Mouse (Mus musculus) spleen, adult 2 months (tissue): ENCODE results near the gene Shb. TPM values are rescaled to one million over a fixed set of nuclear protein-coding genes. Genes with fewer than 3 reads are reported as not detected.

Experiments
- DNase-seq, 2 experiments: peaks; one replicate each; pipeline versions ENCODE4 v3.0.0 to v3.0.0-alpha.2; 2012 to 2021; ENCODE audit warnings: low spot score in 2 of 2, low read depth in 1 of 2
- H3K27ac ChIP-seq: fragments of 200-500 bp; 2 replicates; pipeline ENCODE4 v1.5.1; 2012; ENCODE audit warnings: low read length, inconsistent platforms; ENCODE audit not compliant: insufficient read depth
- H3K27me3 ChIP-seq: fragments of 200-500 bp; 2 replicates; pipeline ENCODE4 v1.6.1; 2012; ENCODE audit warnings: mild to moderate bottlenecking, moderate library complexity, low read length, inconsistent platforms; ENCODE audit not compliant: control insufficient read depth, insufficient read depth
- H3K36me3 ChIP-seq: fragments of 200-500 bp; 2 replicates; pipeline ENCODE4 v1.6.1; 2012; ENCODE audit warnings: mild to moderate bottlenecking, low read length, inconsistent platforms; ENCODE audit not compliant: control insufficient read depth, insufficient read depth
- H3K4me1 ChIP-seq: fragments of 200-500 bp; 2 replicates; pipeline ENCODE4 v1.6.1; 2011; ENCODE audit warnings: inconsistent platforms; ENCODE audit not compliant: control insufficient read depth, insufficient read depth, insufficient read length
- H3K4me3 ChIP-seq: fragments of 200-500 bp; 2 replicates; pipeline ENCODE4 v1.5.1; 2011; ENCODE audit warnings: mild to moderate bottlenecking, inconsistent platforms; ENCODE audit not compliant: insufficient read depth, insufficient read length; ENCODE audit errors: extremely low read depth
- CTCF ChIP-seq: fragments of 200-500 bp; IDR thresholded peaks from 2 replicates; pipeline ENCODE4 v1.5.1; 2011; ENCODE audit warnings: mild to moderate bottlenecking, inconsistent platforms; ENCODE audit not compliant: insufficient read depth, insufficient read length, insufficient replicate concordance; ENCODE audit errors: extremely low read depth
- POLR2A ChIP-seq: fragments of 200-500 bp; IDR thresholded peaks from 2 replicates; pipeline ENCODE4 v1.6.1; 2011; ENCODE audit warnings: low read depth, low read length, inconsistent platforms
- WGBS: fragments of 180-500 bp; shearing (Covaris S2); methylation state at CpG from one replicate; pipeline ENCODE4 v1.1.7; 2018; 5-methylcytosine and 5-hydroxymethylcytosine counted together
- polyA plus RNA-seq: library from polyadenylated mRNA; depleted of rRNA; stranded (reverse); fragments of >200 nt; gene quantifications from 2 replicates; pipeline ENCODE4 v1.2.3, GENCODE M21; 2012

Gene Shb
- polyA plus RNA-seq, 1 experiment: 8.6 TPM

GRCm38 (mm10) chr4:45527562-45528354 lies 4.5 kb downstream of the Shb start:
- peaks cover 13% of the 10 kb centered on the region for H3K27me3 ChIP-seq
- H3K36me3 ChIP-seq: no peaks in the 10 kb centered on the region
- DNase-seq: no peak
- H3K4me3 ChIP-seq: 0 out of 2 replicates have a peak overlapping the region, but pooled peaks have one; percentile 3
- no peak overlapping the region for H3K27ac ChIP-seq
- peaks cover 6% of the 10 kb centered on the region for H3K4me1 ChIP-seq
- WGBS: 95% methylated on average over 2 of the region's 2 CpGs
- no peak for TF ChIP-seq CTCF
- no peak for TF ChIP-seq POLR2A

GRCm38 (mm10) chr4:45526846-45527561 lies 5.3 kb downstream of the Shb start:
- Histone ChIP-seq H3K27me3 (peaks cover 13% of the 10 kb centered on the region), H3K4me1 (peaks cover 5% of the 10 kb centered on the region), H3K36me3 (no peaks in the 10 kb centered on the region), H3K27ac (no peak overlapping the region), H3K4me3 (no peak overlapping the region)
- DNase-seq: no peak
- 96% methylated on average over 2 of the region's 2 CpGs for WGBS
- no peak for TF ChIP-seq CTCF
- TF ChIP-seq POLR2A: no peak

- no peak for DNase-seq
- no peak for TF ChIP-seq CTCF
- TF ChIP-seq POLR2A: no peak
- WGBS: 94% methylated on average over 3 of the region's 3 CpGs
- Histone ChIP-seq H3K27me3 (peaks cover 13% of the 10 kb centered on the region), H3K4me3 (no peak overlapping the region), H3K4me1 (peaks cover 3% of the 10 kb centered on the region; the same call in 1 of the 2 replicates), H3K27ac (no peak overlapping the region), H3K36me3 (no peaks in the 10 kb centered on the region)
These were observed 6.1 kb downstream of the Shb start for GRCm38 (mm10) chr4:45526175-45526574.

GRCm38 (mm10) chr4:45525541-45525940 lies 6.7 kb downstream of the Shb start:
- TF ChIP-seq POLR2A (no peak), CTCF (no peak)
- DNase-seq: no peak
- 93% methylated on average over 3 of the region's 3 CpGs for WGBS
- H3K4me3 ChIP-seq: no peak overlapping the region
- H3K27ac ChIP-seq: no peak overlapping the region
- no peaks in the 10 kb centered on the region; the same call in 1 of the 2 replicates for H3K4me1 ChIP-seq
- H3K27me3 ChIP-seq: peaks cover 13% of the 10 kb centered on the region
- no peaks in the 10 kb centered on the region for H3K36me3 ChIP-seq

- H3K36me3 ChIP-seq: no peaks in the 10 kb centered on the region
- peaks cover 6% of the 10 kb centered on the region for H3K27me3 ChIP-seq
- WGBS: 67% methylated on average over 4 of the region's 4 CpGs
- no peak for TF ChIP-seq CTCF
- no peak overlapping the region for H3K4me3 ChIP-seq
- no peak overlapping the region for H3K27ac ChIP-seq
- H3K4me1 ChIP-seq: no peaks in the 10 kb centered on the region; the same call in 1 of the 2 replicates
- DNase-seq: no peak
These were observed 7.7 kb downstream of the Shb start for GRCm38 (mm10) chr4:45524602-45525001.

- Histone ChIP-seq H3K4me3 (no peak overlapping the region), H3K36me3 (no peaks in the 10 kb centered on the region), H3K4me1 (no peaks in the 10 kb centered on the region), H3K27me3 (no peaks in the 10 kb centered on the region), H3K27ac (no peak overlapping the region)
- no peak for DNase-seq
- WGBS: 90% methylated on average over 6 of the region's 6 CpGs
- TF ChIP-seq POLR2A (no peak), CTCF (no peak)
These were observed 8.9 kb downstream of the Shb start for GRCm38 (mm10) chr4:45523360-45523759.

- no peak for DNase-seq
- Histone ChIP-seq H3K36me3 (no peaks in the 10 kb centered on the region), H3K27ac (no peak overlapping the region), H3K4me1 (no peaks in the 10 kb centered on the region), H3K27me3 (no peaks in the 10 kb centered on the region), H3K4me3 (no peak overlapping the region)
- TF ChIP-seq CTCF (no peak), POLR2A (no peak)
These were observed 9.3 kb downstream of the Shb start for GRCm38 (mm10) chr4:45522956-45523355.
